Mouse (Mus musculus) cerebellum, adult 9-11 months (tissue): Measurements from ENCODE around the gene Gm26657.

Experiments used
- DNase-seq: peaks from one replicate; pipeline ENCODE4 v3.0.0; 2022

The Gm26657 gene

GRCm38 (mm10) chr4:56767861-56768284 lies 28.0 kb downstream of the Gm26657 start:
- DNase-seq, result no peak

- no peak for DNase-seq
Observed at GRCm38 (mm10) chr4:56768913-56769312, 29.0 kb downstream of the Gm26657 start.

DNA sequence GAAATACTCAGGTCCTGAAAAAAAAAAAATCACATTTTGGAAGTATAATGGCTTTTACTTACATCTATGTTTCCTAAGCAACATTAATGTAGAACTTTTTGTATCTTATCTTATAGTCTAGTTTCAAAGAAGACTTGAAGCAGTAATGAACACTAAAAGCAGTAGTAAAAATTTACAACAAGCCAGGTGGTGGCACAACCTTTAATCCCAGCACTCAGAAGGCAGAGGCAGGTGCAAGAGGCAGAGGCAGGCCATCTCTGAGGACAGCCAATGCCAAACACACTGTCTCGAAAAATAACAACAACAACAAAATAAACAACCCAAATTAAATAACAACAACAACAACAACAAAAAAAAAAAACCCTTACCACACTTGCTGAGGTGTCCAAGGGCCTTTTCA lies 31.2 kb downstream of the Gm26657 start:
- DNase-seq, result no peak
